Mouse (Mus musculus): ENCODE measurements around the gene Gna12.

DNA sequence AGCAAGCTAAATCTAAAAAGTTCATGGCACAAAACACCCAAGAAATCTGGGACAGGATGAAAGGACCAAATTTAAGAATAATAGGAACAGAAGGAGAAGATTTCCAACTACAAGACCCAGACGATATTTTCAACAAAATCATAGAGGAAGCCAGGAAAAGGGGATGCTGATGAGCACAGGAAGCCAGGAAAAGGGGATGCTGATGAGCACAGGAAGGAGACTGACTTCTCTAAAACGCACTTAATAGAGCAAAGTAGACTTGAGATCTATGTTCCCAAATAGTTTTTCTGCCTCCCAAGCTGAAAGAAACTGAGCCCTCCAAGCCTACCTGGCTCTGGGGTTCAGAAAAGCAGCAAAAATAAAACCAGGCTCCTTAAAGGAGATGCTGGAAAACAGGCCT, 2.8 kb downstream of the Gna12 start:
- TF ChIP-seq CTCF (IDR thresholded peaks at IDR 0.05), result no peak
- 0 out of 2 replicates have a peak, but pooled peaks have one; percentile 2 for TF ChIP-seq POLR2A (IDR thresholded peaks at IDR 0.05; ENCODE audit: insufficient read depth, low read depth, low read length)

Data from heart, adult 2 months (tissue).